Mouse (Mus musculus): ENCODE measurements around the gene Lemd1.

GRCm38 (mm10) chr1:132237585-132238159 is 46.4 kb downstream of the Lemd1 start:
- TF ChIP-seq CTCF (IDR thresholded peaks at IDR 0.05; ENCODE audit: extremely low read depth, insufficient read depth, insufficient read length, insufficient replicate concordance): peak; percentile 69; the same call in 1 of the 2 replicates
- TF ChIP-seq POLR2A (IDR thresholded peaks at IDR 0.05; ENCODE audit: low read depth, low read length): no peak

All from spleen, adult 2 months (tissue).